Mouse (Mus musculus): ENCODE data around the gene Gm773.
"Not testable (repeated sequence)": the region's sequence is repeated elsewhere in the genome, so short reads cannot be mapped to it uniquely, and the experiment has no call there.

The Gm773 gene

DNA sequence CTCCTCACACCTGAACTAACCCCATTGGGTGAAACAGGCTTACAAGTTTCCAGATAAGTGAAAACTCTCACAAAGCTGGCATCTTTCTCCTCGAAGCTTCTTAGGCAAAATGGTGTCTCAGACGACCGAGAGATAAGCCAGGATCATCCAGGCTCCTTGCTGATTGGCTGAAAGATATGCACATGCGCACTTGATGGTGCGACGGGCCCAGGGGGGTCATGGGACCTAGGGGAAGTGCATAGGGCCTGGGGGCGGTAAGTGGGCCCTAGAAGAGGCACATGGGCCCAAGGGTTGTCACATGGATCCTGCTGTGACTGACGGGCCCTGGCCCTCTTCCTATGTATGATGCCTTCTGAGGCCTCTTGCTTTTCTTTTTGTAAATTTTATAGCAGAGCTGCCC is at the start of gene Gm773:
Gene Gm773 (minus strand): TSS at position 111 of the 400 bp plus-strand sequence.
- no peak for DNase-seq (ENCODE audit: low spot score)

DNA sequence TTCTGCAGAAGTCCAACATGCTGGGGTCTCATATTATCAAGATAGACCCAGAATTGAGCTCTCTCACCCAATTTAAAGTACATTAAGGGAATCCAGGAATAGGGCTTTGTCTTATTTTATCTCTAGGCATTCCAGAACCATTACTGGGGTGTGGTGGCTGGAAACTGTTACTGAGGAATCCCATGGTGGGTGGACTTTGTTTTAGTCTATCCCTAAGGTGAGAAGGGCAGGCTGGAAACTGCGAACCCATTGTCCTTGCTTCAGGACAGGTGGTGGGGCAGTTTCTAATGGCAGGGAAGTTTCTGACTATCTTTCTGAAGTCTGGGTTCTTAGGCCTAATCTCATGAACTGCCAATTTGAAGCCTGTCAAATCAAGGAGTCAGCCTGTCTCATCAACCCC is 26.2 kb downstream of the Gm773 start:
- DNase-seq (ENCODE audit: low spot score): not testable (repeated sequence)

DNA sequence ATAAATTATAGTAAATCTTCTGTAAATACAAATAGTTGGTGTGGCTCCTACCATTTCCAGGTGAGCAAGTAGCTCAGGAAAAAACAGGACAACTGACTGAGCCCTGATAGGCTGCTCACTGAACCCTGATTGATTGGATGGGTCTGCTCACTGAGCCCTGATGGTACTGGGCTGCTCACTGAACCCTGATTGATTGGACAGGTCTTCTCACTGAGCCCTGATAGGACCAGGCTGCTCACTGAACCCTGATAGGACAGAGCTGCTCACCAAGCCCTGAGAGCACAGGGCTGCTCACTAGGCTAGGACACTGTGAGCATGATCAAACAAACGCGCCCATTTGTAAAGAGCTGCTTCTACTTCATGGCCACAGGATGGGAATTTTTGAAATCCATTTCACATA is 61.3 kb downstream of the Gm773 start:
- no peak for DNase-seq (ENCODE audit: low spot score)

All from spleen, adult 12 weeks (tissue).